Mouse (Mus musculus): Measurements from ENCODE around the gene Itpr1. TPM values are rescaled to one million over a fixed set of nuclear protein-coding genes. Genes with fewer than 3 reads are reported as not detected.
A peak's percentile ranks its signal among the peaks of the same experiment; 100 is the strongest.

Itpr1 gene
- total RNA-seq, 2 experiments from 2014 or later, result 11.8 to 14.8 TPM

GRCm38 (mm10) chr6:108523956-108524616, 311.2 kb downstream of the Itpr1 start:
- no peak for DNase-seq
- intact Hi-C loops (cut with DNase I), result loop anchor here (5.0 kb wide), 1 partner anchor 37 kb away; no protein-coding TSS in a partner anchor

GRCm38 (mm10) chr6:108524617-108525010, 311.7 kb downstream of the Itpr1 start:
- DNase-seq, result no peak
- intact Hi-C loops (cut with DNase I), result loop anchor here (5.0 kb wide), 1 partner anchor 37 kb away; no protein-coding TSS in a partner anchor

GRCm38 (mm10) chr6:108527560-108527959, 314.7 kb downstream of the Itpr1 start:
- intact Hi-C loops (cut with DNase I), result no loop called here
- DNase-seq, result no peak

- intact Hi-C loops (cut with DNase I), result no loop called here
- no peak for DNase-seq
These were observed 315.1 kb downstream of the Itpr1 start for GRCm38 (mm10) chr6:108527993-108528392.

- no peak for DNase-seq
- intact Hi-C loops (cut with DNase I), result no loop called here
These were observed 316.3 kb downstream of the Itpr1 start for GRCm38 (mm10) chr6:108529150-108529549.

- intact Hi-C loops (cut with DNase I), result loop anchor here (5.0 kb wide), 2 partner anchors 41 to 74 kb away; no protein-coding TSS in a partner anchor
- no peak for DNase-seq
These were observed 318.0 kb downstream of the Itpr1 start for GRCm38 (mm10) chr6:108530781-108531323.

- no peak for DNase-seq
- intact Hi-C loops (cut with DNase I), result loop anchor here (1.0 to 5.0 kb wide), 4 partner anchors 41 to 129 kb away; partner anchors contain the start of gene Bhlhe40
These were observed 318.7 kb downstream of the Itpr1 start for GRCm38 (mm10) chr6:108531324-108532311.

- DNase-seq, result peak; percentile 67 to 82
- intact Hi-C loops (cut with DNase I), result loop anchor here (1.0 to 5.0 kb wide), 4 partner anchors 40 to 128 kb away; partner anchors contain the start of gene Bhlhe40
These were observed 319.7 kb downstream of the Itpr1 start for GRCm38 (mm10) chr6:108532486-108533179.

- no peak for DNase-seq
- intact Hi-C loops (cut with DNase I), result loop anchor here (5.0 kb wide), 2 partner anchors 38 to 77 kb away; no protein-coding TSS in a partner anchor
These were observed 321.2 kb downstream of the Itpr1 start for GRCm38 (mm10) chr6:108534139-108534538.

- peak in 1 of 2 experiments; percentile 40 for DNase-seq
- intact Hi-C loops (cut with DNase I), result loop anchor here (5.0 kb wide), 2 partner anchors 38 to 77 kb away; no protein-coding TSS in a partner anchor
These were observed 321.7 kb downstream of the Itpr1 start for GRCm38 (mm10) chr6:108534596-108534995.

- no peak for DNase-seq
- intact Hi-C loops (cut with DNase I), result no loop called here
These were observed 322.4 kb downstream of the Itpr1 start for GRCm38 (mm10) chr6:108535309-108535708.

GRCm38 (mm10) chr6:108536546-108537317, 323.8 kb downstream of the Itpr1 start:
- no peak for DNase-seq
- intact Hi-C loops (cut with DNase I), result no loop called here

GRCm38 (mm10) chr6:108538406-108538805, 325.5 kb downstream of the Itpr1 start:
- DNase-seq, result no peak
- intact Hi-C loops (cut with DNase I), result no loop called here

- no peak for DNase-seq
- intact Hi-C loops (cut with DNase I), result no loop called here
These were observed 327.5 kb downstream of the Itpr1 start for GRCm38 (mm10) chr6:108540441-108540840.

GRCm38 (mm10) chr6:108544917-108545316, 332.0 kb downstream of the Itpr1 start:
- intact Hi-C loops (cut with DNase I), result no loop called here
- DNase-seq, result no peak

GRCm38 (mm10) chr6:108545464-108545863, 332.6 kb downstream of the Itpr1 start:
- DNase-seq, result no peak
- intact Hi-C loops (cut with DNase I), result no loop called here

- DNase-seq, result no peak
- intact Hi-C loops (cut with DNase I), result no loop called here
These were observed 335.5 kb downstream of the Itpr1 start for GRCm38 (mm10) chr6:108548413-108548812.

GRCm38 (mm10) chr6:108549495-108549935, 336.6 kb downstream of the Itpr1 start:
- DNase-seq, result no peak
- intact Hi-C loops (cut with DNase I), result no loop called here

Data from gastrocnemius, postnatal 36 days (tissue).